Mouse (Mus musculus): Measurements from ENCODE around the gene Itga3. TPM values are rescaled to one million over a fixed set of nuclear protein-coding genes. Genes with fewer than 3 reads are reported as not detected.

Itga3 gene
- polyA plus RNA-seq, 1 experiment: 49.4 TPM

GRCm38 (mm10) chr11:95010141-95010739 is 66.4 kb downstream of the Itga3 start:
- H3K4me1 ChIP-seq (ENCODE audit: control insufficient read depth, insufficient read depth, low read length): peaks cover 28% of the 10 kb centered on the region; the same call in 1 of the 2 replicates
- peak; percentile 81 for DNase-seq
- peak overlapping the region; percentile 85 for H3K27ac ChIP-seq (ENCODE audit: insufficient read depth, low read length)
- under 1% methylated on average over 37 of the region's 40 CpGs for WGBS
- H3K27me3 ChIP-seq (ENCODE audit: control insufficient read depth, insufficient read depth, low read length): no peaks in the 10 kb centered on the region
- peak overlapping the region; percentile 81 for H3K4me3 ChIP-seq (replicated peaks; ENCODE audit: insufficient read depth, low read depth, low read length)
- TF ChIP-seq POLR2A (IDR thresholded peaks at IDR 0.05; ENCODE audit: borderline replicate concordance, insufficient read depth, low read length) (peak; percentile 49; the same call in 1 of the 2 replicates), CTCF (IDR thresholded peaks at IDR 0.05; ENCODE audit: borderline replicate concordance, insufficient read depth, low read depth, low read length) (no peak)

GRCm38 (mm10) chr11:95009629-95010014 is 67.0 kb downstream of the Itga3 start, which contains the start of gene Samd14:
Gene Samd14, plus strand, starts transcription at chr11:95009879.
- H3K4me3 ChIP-seq (replicated peaks; ENCODE audit: insufficient read depth, low read depth, low read length): peak within 1 kb of the TSS; percentile 81
- DNase-seq: peak; percentile 76 to 79
- TF ChIP-seq CTCF (IDR thresholded peaks at IDR 0.05; ENCODE audit: borderline replicate concordance, insufficient read depth, low read depth, low read length): no peak
- TF ChIP-seq POLR2A (IDR thresholded peaks at IDR 0.05; ENCODE audit: borderline replicate concordance, insufficient read depth, low read length): no peak
- H3K27ac ChIP-seq (ENCODE audit: insufficient read depth, low read length): peak within 1 kb of the TSS; percentile 85
- H3K4me1 ChIP-seq (ENCODE audit: control insufficient read depth, insufficient read depth, low read length): peaks cover 31% of the 10 kb centered on the region
- under 1% methylated on average over 31 of the region's 32 CpGs for WGBS
- no peaks in the 10 kb centered on the region for H3K27me3 ChIP-seq (ENCODE audit: control insufficient read depth, insufficient read depth, low read length)

- WGBS: 13% methylated on average over 15 of the region's 15 CpGs
- TF ChIP-seq POLR2A (IDR thresholded peaks at IDR 0.05; ENCODE audit: borderline replicate concordance, insufficient read depth, low read length) (no peak), CTCF (IDR thresholded peaks at IDR 0.05; ENCODE audit: borderline replicate concordance, insufficient read depth, low read depth, low read length) (no peak)
- no peaks in the 10 kb centered on the region for H3K27me3 ChIP-seq (ENCODE audit: control insufficient read depth, insufficient read depth, low read length)
- H3K4me1 ChIP-seq (ENCODE audit: control insufficient read depth, insufficient read depth, low read length): peaks cover 35% of the 10 kb centered on the region
- peak overlapping the region; percentile 46 for H3K27ac ChIP-seq (ENCODE audit: insufficient read depth, low read length)
- peak overlapping the region; percentile 81 for H3K4me3 ChIP-seq (replicated peaks; ENCODE audit: insufficient read depth, low read depth, low read length)
- no peak for DNase-seq
Observed at GRCm38 (mm10) chr11:95008661-95009628, 67.7 kb downstream of the Itga3 start.

GRCm38 (mm10) chr11:95007418-95007817 is 69.2 kb downstream of the Itga3 start:
- no peak for DNase-seq
- Histone ChIP-seq H3K4me1 (ENCODE audit: control insufficient read depth, insufficient read depth, low read length) (peaks cover 31% of the 10 kb centered on the region), H3K27ac (ENCODE audit: insufficient read depth, low read length) (no peak overlapping the region), H3K27me3 (ENCODE audit: control insufficient read depth, insufficient read depth, low read length) (no peaks in the 10 kb centered on the region), H3K4me3 (replicated peaks; ENCODE audit: insufficient read depth, low read depth, low read length) (no peak overlapping the region)
- 72% methylated on average over 3 of the region's 3 CpGs for WGBS
- TF ChIP-seq CTCF (IDR thresholded peaks at IDR 0.05; ENCODE audit: borderline replicate concordance, insufficient read depth, low read depth, low read length) (no peak), POLR2A (IDR thresholded peaks at IDR 0.05; ENCODE audit: borderline replicate concordance, insufficient read depth, low read length) (0 out of 2 replicates have a peak, but pooled peaks have one; percentile 14)

- Histone ChIP-seq H3K27ac (ENCODE audit: insufficient read depth, low read length) (0 out of 2 replicates have a peak overlapping the region, but pooled peaks have one; percentile 6), H3K27me3 (ENCODE audit: control insufficient read depth, insufficient read depth, low read length) (no peaks in the 10 kb centered on the region), H3K4me1 (ENCODE audit: control insufficient read depth, insufficient read depth, low read length) (peaks cover 36% of the 10 kb centered on the region), H3K4me3 (replicated peaks; ENCODE audit: insufficient read depth, low read depth, low read length) (peak overlapping the region; percentile 43)
- TF ChIP-seq CTCF (IDR thresholded peaks at IDR 0.05; ENCODE audit: borderline replicate concordance, insufficient read depth, low read depth, low read length): no peak
- TF ChIP-seq POLR2A (IDR thresholded peaks at IDR 0.05; ENCODE audit: borderline replicate concordance, insufficient read depth, low read length): no peak
- 4% methylated on average over 27 of the region's 27 CpGs for WGBS
- DNase-seq: peak; percentile 67 to 74
Observed at GRCm38 (mm10) chr11:95006525-95007219, 69.9 kb downstream of the Itga3 start.

GRCm38 (mm10) chr11:95006038-95006437 is 70.6 kb downstream of the Itga3 start:
- DNase-seq: peak; percentile 30 to 39
- Histone ChIP-seq H3K27ac (ENCODE audit: insufficient read depth, low read length) (no peak overlapping the region), H3K4me3 (replicated peaks; ENCODE audit: insufficient read depth, low read depth, low read length) (no peak overlapping the region), H3K4me1 (ENCODE audit: control insufficient read depth, insufficient read depth, low read length) (peaks cover 39% of the 10 kb centered on the region), H3K27me3 (ENCODE audit: control insufficient read depth, insufficient read depth, low read length) (no peaks in the 10 kb centered on the region)
- TF ChIP-seq POLR2A (IDR thresholded peaks at IDR 0.05; ENCODE audit: borderline replicate concordance, insufficient read depth, low read length): no peak
- no peak for TF ChIP-seq CTCF (IDR thresholded peaks at IDR 0.05; ENCODE audit: borderline replicate concordance, insufficient read depth, low read depth, low read length)
- WGBS: 31% methylated on average over 4 of the region's 4 CpGs

GRCm38 (mm10) chr11:95004937-95005198 is 71.7 kb downstream of the Itga3 start:
- no peak for TF ChIP-seq CTCF (IDR thresholded peaks at IDR 0.05; ENCODE audit: borderline replicate concordance, insufficient read depth, low read depth, low read length)
- TF ChIP-seq POLR2A (IDR thresholded peaks at IDR 0.05; ENCODE audit: borderline replicate concordance, insufficient read depth, low read length): no peak
- DNase-seq: peak in 1 of 2 experiments; percentile 66

More at GRCm38 (mm10) chr11:95004937-95005198, 71.7 kb downstream of the Itga3 start:
- Histone ChIP-seq H3K27ac (ENCODE audit: insufficient read depth, low read length) (peak overlapping the region; percentile 20; the same call in 1 of the 2 replicates), H3K27me3 (ENCODE audit: control insufficient read depth, insufficient read depth, low read length) (no peaks in the 10 kb centered on the region), H3K4me1 (ENCODE audit: control insufficient read depth, insufficient read depth, low read length) (peaks cover 50% of the 10 kb centered on the region), H3K4me3 (replicated peaks; ENCODE audit: insufficient read depth, low read depth, low read length) (no peak overlapping the region)
- 8% methylated on average over 6 of the region's 6 CpGs for WGBS

Measured in cerebellum, adult 2 months (tissue).